Mouse (Mus musculus) olfactory bulb, adult 2 months (tissue): ENCODE measurements around the gene Ccdc157. TPM values are rescaled to one million over a fixed set of nuclear protein-coding genes. Genes with fewer than 3 reads are reported as not detected.
"Not testable (repeated sequence)": the region's sequence is repeated elsewhere in the genome, so short reads cannot be mapped to it uniquely, and the experiment has no call there.

Experiments used
- H3K27ac ChIP-seq: fragments of 200-500 bp; 2 replicates; pipeline ENCODE4 v1.5.1; 2012; ENCODE audit warnings: low read depth, low read length; ENCODE audit not compliant: insufficient read depth
- H3K4me1 ChIP-seq: fragments of 200-500 bp; 2 replicates; pipeline ENCODE4 v1.6.1; 2012; ENCODE audit warnings: low read length; ENCODE audit not compliant: control insufficient read depth, insufficient read depth
- H3K4me3 ChIP-seq: fragments of 200-500 bp; 2 replicates; pipeline ENCODE4 v1.5.1; 2012; ENCODE audit warnings: mild to moderate bottlenecking, low read depth, low read length, moderate library complexity; ENCODE audit not compliant: insufficient read depth
- CTCF ChIP-seq: fragments of 200-500 bp; IDR thresholded peaks from 2 replicates; pipeline ENCODE4 v1.5.1; 2012; ENCODE audit warnings: low read depth, mild to moderate bottlenecking, low read length, moderate library complexity; ENCODE audit not compliant: insufficient read depth
- POLR2A ChIP-seq: fragments of 200-500 bp; IDR thresholded peaks from 2 replicates; pipeline ENCODE4 v1.6.1; 2012; ENCODE audit warnings: mild to moderate bottlenecking, low read depth, low read length, moderate library complexity; ENCODE audit not compliant: insufficient read depth
- WGBS: fragments of 180-500 bp; shearing (Covaris S2); methylation state at CpG from one replicate; pipeline ENCODE4 v1.1.7; 2018; 5-methylcytosine and 5-hydroxymethylcytosine counted together
- polyA plus RNA-seq: library from polyadenylated mRNA; stranded (reverse); fragments of >200 nt; gene quantifications from 2 replicates; pipeline ENCODE4 v1.2.4, GENCODE M21; 2012; ENCODE audit warnings: low replicate concordance; ENCODE audit not compliant: missing spikeins, insufficient read depth, insufficient read length

Gene Ccdc157
- polyA plus RNA-seq, 1 experiment = not detected

DNA sequence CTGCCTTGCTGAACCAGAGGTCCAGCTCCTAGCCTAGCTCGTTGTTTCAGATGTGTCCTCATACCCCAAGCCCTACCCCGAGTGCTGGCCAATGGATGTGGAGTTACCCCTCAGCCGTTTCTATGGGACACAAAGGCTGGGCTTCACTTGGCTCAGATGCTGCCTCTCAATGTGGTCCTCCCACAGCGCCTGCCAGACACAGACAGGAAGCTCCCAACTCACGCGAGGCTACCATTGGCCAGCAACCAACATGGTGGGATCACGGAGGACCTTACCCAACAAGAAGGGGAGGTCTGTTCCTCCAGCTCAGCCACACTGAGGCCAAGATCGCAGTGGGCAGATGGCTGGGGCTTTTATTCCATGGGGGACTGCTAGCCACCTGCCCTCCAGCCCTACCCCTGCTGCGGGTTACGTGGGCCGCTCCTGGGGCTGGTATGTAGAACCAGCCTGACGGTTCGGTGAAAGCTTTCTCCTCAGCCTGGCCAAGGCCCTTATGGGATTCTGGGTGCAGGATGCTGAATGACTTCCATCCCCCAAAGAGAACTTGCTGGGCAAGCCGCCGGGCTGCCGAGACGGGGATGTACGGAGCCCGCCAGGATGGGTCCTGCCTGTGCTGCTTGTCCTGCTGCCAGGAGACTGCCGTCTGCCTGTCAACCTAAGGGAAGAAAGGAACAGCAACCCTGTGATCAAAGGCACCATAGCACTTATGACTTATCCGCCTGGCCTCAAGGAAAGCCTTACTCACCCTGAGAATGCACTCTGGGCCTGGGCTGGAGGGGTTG lies 16.6 kb downstream of the Ccdc157 start:
- Histone ChIP-seq H3K27ac (no peak overlapping the region), H3K4me3 (no peak overlapping the region), H3K4me1 (no peaks in the 10 kb centered on the region; the same call in 1 of the 2 replicates)
- TF ChIP-seq CTCF = no peak
- no peak for TF ChIP-seq POLR2A
- WGBS = 66% methylated on average over 21 of the region's 21 CpGs

- no peak for TF ChIP-seq CTCF
- no peak for TF ChIP-seq POLR2A
- H3K27ac ChIP-seq = no peak overlapping the region
- 81% methylated on average over 4 of the region's 4 CpGs for WGBS
- H3K4me1 ChIP-seq = peaks cover 2% of the 10 kb centered on the region; the same call in 1 of the 2 replicates
- no peak overlapping the region for H3K4me3 ChIP-seq
These were observed 17.7 kb downstream of the Ccdc157 start for GRCm38 (mm10) chr11:4142352-4142751.

GRCm38 (mm10) chr11:4141505-4141904 lies 18.6 kb downstream of the Ccdc157 start:
- Histone ChIP-seq H3K4me3 (no peak overlapping the region), H3K4me1 (peaks cover 10% of the 10 kb centered on the region), H3K27ac (no peak overlapping the region)
- TF ChIP-seq POLR2A (no peak), CTCF (no peak)

- H3K4me1 ChIP-seq = peaks cover 21% of the 10 kb centered on the region
- H3K27ac ChIP-seq = no peak overlapping the region
- 78% methylated on average over 2 of the region's 2 CpGs for WGBS
- H3K4me3 ChIP-seq = no peak overlapping the region
- TF ChIP-seq CTCF (no peak), POLR2A (no peak)
These were observed 21.1 kb downstream of the Ccdc157 start for GRCm38 (mm10) chr11:4138964-4139363.

DNA sequence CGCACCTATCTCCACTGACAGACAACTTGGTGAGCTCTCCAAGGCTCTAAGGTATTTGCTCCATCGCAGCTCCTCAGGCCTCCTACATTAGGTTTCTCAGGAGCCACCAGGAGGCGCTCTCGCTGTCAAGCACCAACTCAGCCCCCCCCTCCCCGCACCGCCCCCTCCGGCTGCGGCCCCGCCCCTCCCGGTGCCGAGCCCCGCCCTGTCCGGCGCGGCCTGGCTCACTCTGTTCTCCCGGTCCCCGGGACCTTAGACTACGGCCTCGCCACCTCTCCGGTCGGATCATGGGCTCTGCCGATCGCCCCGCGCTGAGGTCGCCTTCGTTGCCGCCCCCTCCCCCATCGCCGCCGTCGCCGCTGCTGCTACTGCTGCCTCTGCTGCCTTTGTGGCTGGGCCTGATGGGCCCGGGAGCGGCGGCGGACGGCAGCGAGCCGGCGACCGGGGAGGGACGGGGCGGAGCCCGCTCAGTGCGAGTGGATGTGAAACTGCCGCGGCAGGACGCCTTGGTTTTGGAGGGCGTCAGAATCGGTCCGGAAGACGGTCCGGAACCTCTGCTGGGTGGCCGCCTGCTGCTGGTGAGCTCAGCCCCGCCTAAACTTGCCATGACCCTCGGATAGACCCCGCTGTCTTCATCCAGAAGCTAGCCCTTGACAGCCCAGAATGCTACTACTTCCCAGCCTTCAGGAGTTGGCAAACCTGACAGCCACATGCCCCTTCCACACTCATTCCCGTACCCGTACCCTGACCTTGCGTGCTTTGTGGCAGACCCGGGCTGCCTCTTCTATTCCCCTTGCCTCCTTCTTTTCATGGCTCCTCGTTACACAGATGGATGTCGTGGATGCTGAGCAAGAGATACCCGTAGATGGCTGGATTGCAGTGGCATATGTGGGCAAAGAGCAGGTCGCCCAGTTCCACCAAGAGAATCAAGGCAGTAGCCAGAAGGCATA lies 24.8 kb downstream of the Ccdc157 start, which contains the start of gene Rnf215:
Gene Rnf215, plus strand, starts transcription at position 217 of the 950 bp plus-strand sequence.
- H3K4me3 ChIP-seq = peak within 1 kb of the TSS; percentile 72
- WGBS = under 1% methylated on average over 66 of the region's 66 CpGs
- H3K27ac ChIP-seq = peak within 1 kb of the TSS; percentile 58
- peaks cover 21% of the 10 kb centered on the region for H3K4me1 ChIP-seq
- TF ChIP-seq CTCF (0 out of 2 replicates have a peak, but pooled peaks have one; percentile 13), POLR2A (0 out of 2 replicates have a peak, but pooled peaks have one; percentile 33)

DNA sequence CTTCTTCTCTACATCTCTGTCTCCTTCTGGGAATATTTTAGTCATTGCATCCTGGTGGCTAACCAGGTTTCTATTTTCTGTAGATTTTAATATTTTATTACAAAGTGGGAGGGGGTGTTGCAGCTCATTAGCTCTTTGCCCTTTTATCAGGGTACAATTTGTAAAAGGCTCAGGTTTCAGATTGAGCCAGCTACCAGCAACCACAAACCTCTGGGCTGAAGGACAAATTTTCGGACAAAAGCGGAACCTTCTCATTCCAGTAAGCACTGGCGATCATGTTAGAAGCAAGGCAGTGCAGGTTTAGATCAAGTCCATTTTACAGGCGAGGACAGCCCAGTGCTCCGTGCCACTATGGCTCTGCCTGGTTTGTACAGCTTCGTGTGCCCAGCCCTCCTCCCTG lies 25.7 kb downstream of the Ccdc157 start:
- H3K4me1 ChIP-seq = peaks cover 21% of the 10 kb centered on the region
- H3K27ac ChIP-seq = no peak overlapping the region
- H3K4me3 ChIP-seq = peak overlapping the region; percentile 24
- no peak for TF ChIP-seq CTCF
- no peak for TF ChIP-seq POLR2A
- WGBS = 60% methylated on average over 6 of the region's 6 CpGs

DNA sequence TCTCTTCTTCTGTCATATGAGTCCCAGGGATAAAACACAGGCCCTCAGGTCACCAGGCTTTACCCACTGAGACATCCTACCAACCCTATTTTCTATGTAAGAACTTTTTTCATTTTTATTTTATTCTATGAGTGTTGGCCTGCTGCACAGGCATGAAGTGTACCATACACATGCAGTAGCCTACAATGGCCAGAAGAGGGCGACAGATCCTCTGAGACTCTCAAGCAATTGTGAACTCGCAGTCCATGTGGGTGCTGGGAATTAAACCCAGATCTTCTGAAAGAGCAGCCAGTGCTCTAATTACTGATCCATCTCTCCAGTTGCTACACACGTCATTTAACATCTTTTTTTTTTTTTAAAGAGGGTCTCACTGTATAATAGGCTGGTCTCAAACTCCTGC lies 26.6 kb downstream of the Ccdc157 start:
- Histone ChIP-seq H3K4me3 (no peak overlapping the region), H3K4me1 (peaks cover 21% of the 10 kb centered on the region), H3K27ac (no peak overlapping the region)
- 58% methylated on average over 3 of the region's 3 CpGs for WGBS
- no peak for TF ChIP-seq CTCF
- TF ChIP-seq POLR2A = no peak

DNA sequence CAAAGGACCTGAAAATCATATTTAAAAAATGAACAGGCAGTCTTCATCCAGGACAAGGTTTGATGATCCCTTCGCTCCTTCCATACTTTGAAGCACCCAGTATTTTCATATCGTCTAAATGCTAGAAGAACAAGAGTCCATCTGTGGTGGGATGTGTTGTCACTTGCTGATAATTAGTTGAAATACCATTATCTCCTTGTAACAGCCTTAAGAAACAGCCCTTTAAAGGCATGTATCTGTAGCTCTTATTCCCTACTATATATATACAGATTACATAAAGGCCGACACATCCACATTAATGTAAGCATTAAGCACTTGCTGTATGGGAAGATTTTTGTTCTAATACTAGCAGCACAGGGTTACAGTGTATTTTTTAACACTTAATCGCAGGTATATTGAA lies 31.6 kb downstream of the Ccdc157 start:
- H3K27ac ChIP-seq, H3K4me3 ChIP-seq, H3K4me1 ChIP-seq: not testable (repeated sequence)
- 94% methylated on average over 4 of the region's 4 CpGs for WGBS

DNA sequence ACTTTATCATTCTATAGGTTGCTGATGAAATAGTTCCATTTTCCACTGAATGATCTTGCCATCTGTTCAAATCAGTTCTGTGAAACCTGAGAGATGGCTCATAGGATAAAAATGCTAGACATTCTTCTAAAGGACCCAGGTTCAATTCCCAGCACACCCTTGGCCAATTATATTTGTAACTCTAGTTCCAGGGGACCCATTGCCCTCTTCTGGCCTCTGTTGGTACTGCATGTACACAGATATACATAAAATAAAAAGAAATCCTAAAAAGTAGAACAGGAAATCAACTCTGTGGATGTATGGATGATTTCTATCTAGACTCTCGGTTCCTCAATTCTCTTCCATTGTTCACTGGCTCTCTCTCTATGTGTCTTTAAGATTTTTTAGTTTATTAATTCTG lies 33.0 kb downstream of the Ccdc157 start:
- WGBS = 98% methylated on average over 1 of the region's 1 CpGs
- no peaks in the 10 kb centered on the region for H3K4me1 ChIP-seq
- no peak overlapping the region for H3K4me3 ChIP-seq
- TF ChIP-seq POLR2A (no peak), CTCF (no peak)
- no peak overlapping the region for H3K27ac ChIP-seq
